Mouse (Mus musculus) forebrain, embryonic 12.5 days (tissue): ENCODE results near the gene Rb1. TPM values are rescaled to one million over a fixed set of nuclear protein-coding genes. Genes with fewer than 3 reads are reported as not detected.

Experiments used
- ATAC-seq: fragments of 200-750 bp; cut with Nextera tagmentation; 2 replicates; pipeline ENCODE4 v1.8.0; 2017; ENCODE audit warnings: moderate TSS enrichment; ENCODE audit not compliant: low FRiP score
- H3K27ac ChIP-seq: fragments of 300-500 bp; sonication (generic); 2 replicates; pipeline ENCODE4 v1.5.1; 2016; ENCODE audit warnings: mild to moderate bottlenecking
- H3K27me3 ChIP-seq: fragments of 300-500 bp; sonication (generic); 2 replicates; pipeline ENCODE4 v1.6.1; 2016; ENCODE audit warnings: mild to moderate bottlenecking
- H3K36me3 ChIP-seq: fragments of 300-500 bp; sonication (generic); replicated peaks from 2 replicates; pipeline ENCODE4 v1.6.1; 2016; ENCODE audit warnings: mild to moderate bottlenecking
- H3K4me1 ChIP-seq: fragments of 300-500 bp; sonication (generic); 2 replicates; pipeline ENCODE4 v1.6.1; 2016
- H3K4me2 ChIP-seq: fragments of 300-500 bp; sonication (generic); 2 replicates; pipeline ENCODE4 v1.6.1; 2016; ENCODE audit warnings: mild to moderate bottlenecking, moderate library complexity
- H3K4me3 ChIP-seq: fragments of 300-500 bp; sonication (generic); replicated peaks from 2 replicates; pipeline ENCODE4 v1.5.1; 2016; ENCODE audit warnings: mild to moderate bottlenecking
- H3K9ac ChIP-seq: fragments of 300-500 bp; sonication (generic); 2 replicates; pipeline ENCODE4 v1.6.1; 2016; ENCODE audit warnings: mild to moderate bottlenecking
- H3K9me3 ChIP-seq: fragments of 300-500 bp; sonication (generic); 2 replicates; pipeline ENCODE4 v1.6.1; 2016
- WGBS: fragments of 180-500 bp; shearing (Covaris S2); methylation state at CpG from one replicate; pipeline ENCODE4 v1.1.7; 2016; 5-methylcytosine and 5-hydroxymethylcytosine counted together
- polyA plus RNA-seq: library from polyadenylated mRNA; unstranded; fragments of >200 nt; fragmentation: Nextera tagmentation; extraction: Ambion mirVana; gene quantifications from 2 replicates; pipeline ENCODE4 v1.2.1, GENCODE M21; 2016

Rb1 gene
- polyA plus RNA-seq, 1 experiment from 2014 or later, result 30.4 TPM

GRCm38 (mm10) chr14:73252276-73252675 lies 73.3 kb downstream of the Rb1 start:
- Histone ChIP-seq H3K27ac (no peak overlapping the region), H3K36me3 (no peaks in the 10 kb centered on the region), H3K9me3 (no peaks in the 10 kb centered on the region), H3K4me1 (no peaks in the 10 kb centered on the region), H3K4me3 (no peak overlapping the region), H3K9ac (no peak overlapping the region), H3K4me2 (no peak overlapping the region), H3K27me3 (no peaks in the 10 kb centered on the region)
- no peak for ATAC-seq
- WGBS, result 55% methylated on average over 2 of the region's 2 CpGs

DNA sequence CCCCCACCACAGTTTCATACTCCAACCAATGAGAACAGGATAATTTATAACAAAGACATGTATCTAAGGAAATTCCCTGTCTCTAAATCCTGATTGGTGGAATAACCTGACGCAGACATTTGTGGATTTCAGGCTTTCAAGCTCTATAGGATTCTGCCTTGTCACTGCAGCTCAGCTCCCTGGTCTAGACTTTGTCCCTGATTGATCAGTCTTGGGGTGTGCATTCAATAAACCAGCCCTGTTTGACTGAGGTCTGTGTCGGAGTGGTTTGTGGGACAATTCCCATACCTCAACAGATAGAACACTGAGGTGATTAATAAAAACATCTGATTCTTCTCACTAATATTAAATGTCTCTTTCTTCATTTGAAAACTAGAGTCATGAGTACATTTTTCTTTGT lies 75.6 kb downstream of the Rb1 start:
- 97% methylated on average over 2 of the region's 2 CpGs for WGBS
- H3K27ac ChIP-seq, result no peak overlapping the region
- H3K9ac ChIP-seq, result no peak overlapping the region
- H3K36me3 ChIP-seq, result no peaks in the 10 kb centered on the region
- H3K9me3 ChIP-seq, result no peaks in the 10 kb centered on the region
- H3K4me2 ChIP-seq, result no peak overlapping the region
- H3K27me3 ChIP-seq, result no peaks in the 10 kb centered on the region
- H3K4me1 ChIP-seq, result no peaks in the 10 kb centered on the region
- ATAC-seq, result no peak
- no peak overlapping the region for H3K4me3 ChIP-seq

DNA sequence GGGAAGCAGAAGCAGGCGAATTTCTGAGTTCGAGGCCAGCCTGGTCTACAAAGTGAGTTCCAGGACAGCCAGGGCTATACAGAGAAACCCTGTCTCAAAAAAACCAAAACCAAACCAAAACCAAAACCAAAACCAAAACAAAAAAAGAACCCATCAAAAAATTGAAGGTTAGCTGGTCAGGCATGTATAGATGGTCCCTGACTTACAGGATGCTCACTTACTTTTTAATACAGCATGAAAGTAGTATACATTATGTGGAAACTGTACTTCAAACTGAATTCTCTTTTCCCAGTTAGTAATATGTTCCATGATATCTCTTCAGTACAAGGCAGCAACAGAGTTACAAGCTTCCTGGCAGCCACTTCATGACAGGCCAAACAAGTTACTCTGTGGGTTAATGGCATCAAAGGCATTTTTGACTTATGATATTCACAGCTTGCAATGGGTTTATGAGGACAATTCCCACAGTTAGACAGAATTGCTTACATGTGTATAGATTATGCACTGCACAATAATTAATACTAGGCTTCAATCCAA lies 81.5 kb downstream of the Rb1 start:
- no peak for ATAC-seq
- Histone ChIP-seq H3K27ac (no peak overlapping the region), H3K9ac (no peak overlapping the region), H3K27me3 (no peaks in the 10 kb centered on the region), H3K4me1 (no peaks in the 10 kb centered on the region), H3K4me3 (no peak overlapping the region), H3K36me3 (no peaks in the 10 kb centered on the region; the same call in 1 of the 2 replicates), H3K4me2 (no peak overlapping the region), H3K9me3 (no peaks in the 10 kb centered on the region)
- WGBS, result 90% methylated on average over 2 of the region's 2 CpGs

- WGBS, result 52% methylated on average over 3 of the region's 3 CpGs
- no peak for ATAC-seq
- no peaks in the 10 kb centered on the region for H3K9me3 ChIP-seq
These were observed 85.8 kb downstream of the Rb1 start for GRCm38 (mm10) chr14:73239857-73240256.

GRCm38 (mm10) chr14:73239291-73239690 lies 86.3 kb downstream of the Rb1 start:
- peak overlapping the region; percentile 51 for H3K4me3 ChIP-seq
- no peaks in the 10 kb centered on the region for H3K27me3 ChIP-seq
- no peaks in the 10 kb centered on the region for H3K9me3 ChIP-seq
- peak overlapping the region; percentile 68 for H3K9ac ChIP-seq
- peak overlapping the region; percentile 91 for H3K27ac ChIP-seq
- under 1% methylated on average over 6 of the region's 6 CpGs for WGBS
- H3K4me2 ChIP-seq, result peak overlapping the region; percentile 58
- peaks cover 9% of the 10 kb centered on the region for H3K4me1 ChIP-seq
- no peaks in the 10 kb centered on the region; the same call in 1 of the 2 replicates for H3K36me3 ChIP-seq
- peak; percentile 71 for ATAC-seq

More at GRCm38 (mm10) chr14:73239857-73240256, 85.8 kb downstream of the Rb1 start:
- H3K4me3 ChIP-seq, result peak overlapping the region; percentile 17; the same call in 1 of the 2 replicates
- no peaks in the 10 kb centered on the region for H3K27me3 ChIP-seq
- no peak overlapping the region for H3K27ac ChIP-seq
- H3K36me3 ChIP-seq, result no peaks in the 10 kb centered on the region; the same call in 1 of the 2 replicates
- H3K4me2 ChIP-seq, result peak overlapping the region; percentile 32
- H3K4me1 ChIP-seq, result peaks cover 4% of the 10 kb centered on the region; the same call in 1 of the 2 replicates
- H3K9ac ChIP-seq, result no peak overlapping the region

- WGBS, result under 1% methylated on average over 20 of the region's 20 CpGs
- peak overlapping the region; percentile 51 for H3K4me3 ChIP-seq
- peak overlapping the region; percentile 58 for H3K4me2 ChIP-seq
- H3K27ac ChIP-seq, result peak overlapping the region; percentile 91
- peak overlapping the region; percentile 68 for H3K9ac ChIP-seq
- H3K36me3 ChIP-seq, result no peaks in the 10 kb centered on the region; the same call in 1 of the 2 replicates
- H3K4me1 ChIP-seq, result peaks cover 11% of the 10 kb centered on the region
- no peaks in the 10 kb centered on the region for H3K9me3 ChIP-seq
- ATAC-seq, result peak; percentile 84
- no peaks in the 10 kb centered on the region for H3K27me3 ChIP-seq
These were observed 86.9 kb downstream of the Rb1 start for GRCm38 (mm10) chr14:73238498-73239250.

DNA sequence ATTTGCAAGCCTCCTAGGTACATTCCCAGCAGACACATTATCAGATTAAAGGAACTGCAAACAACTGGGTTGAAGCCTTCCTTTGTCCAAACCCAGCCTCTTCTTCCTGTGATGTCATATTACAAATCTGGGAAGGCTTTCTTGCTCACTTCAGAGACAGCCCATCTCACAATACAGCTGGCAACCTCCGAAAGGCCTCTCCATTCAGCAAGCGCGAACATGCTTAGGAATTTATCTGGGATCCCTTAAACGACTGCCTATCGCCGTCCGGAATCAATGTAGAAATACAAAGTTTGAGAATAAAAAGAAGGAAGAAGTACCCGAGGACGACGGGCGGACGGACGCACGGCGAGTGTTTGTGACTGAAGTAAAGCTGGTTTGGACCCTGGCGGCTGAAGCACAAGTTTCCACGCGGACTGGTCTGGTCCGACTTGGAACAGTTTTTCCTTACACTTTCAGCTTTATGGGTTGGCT lies 87.7 kb downstream of the Rb1 start, which contains the start of gene Lpar6:
TSS of gene Lpar6 (plus strand) at position 48 of the 474 bp plus-strand sequence.
- under 1% methylated on average over 19 of the region's 19 CpGs for WGBS
- peak within 1 kb of the TSS; percentile 91 for H3K27ac ChIP-seq
- peak within 1 kb of the TSS; percentile 68 for H3K9ac ChIP-seq
- H3K9me3 ChIP-seq, result no peaks in the 10 kb centered on the region
- H3K27me3 ChIP-seq, result no peaks in the 10 kb centered on the region
- peak within 1 kb of the TSS; percentile 58 for H3K4me2 ChIP-seq
- H3K4me1 ChIP-seq, result peaks cover 11% of the 10 kb centered on the region
- ATAC-seq, result peak; percentile 79
- H3K4me3 ChIP-seq, result peak within 1 kb of the TSS; percentile 51
- H3K36me3 ChIP-seq, result no peaks in the 10 kb centered on the region; the same call in 1 of the 2 replicates

- H3K27me3 ChIP-seq, result no peaks in the 10 kb centered on the region
- H3K27ac ChIP-seq, result peak overlapping the region; percentile 63
- H3K9ac ChIP-seq, result no peak overlapping the region
- ATAC-seq, result no peak
- WGBS, result 11% methylated on average over 2 of the region's 2 CpGs
- no peak overlapping the region for H3K4me3 ChIP-seq
- H3K36me3 ChIP-seq, result 0 out of 2 replicates have a peak, but pooled peaks cover 5% of the 10 kb centered on the region
- H3K4me2 ChIP-seq, result no peak overlapping the region
- H3K9me3 ChIP-seq, result 0 out of 2 replicates have a peak, but pooled peaks cover 3% of the 10 kb centered on the region
- H3K4me1 ChIP-seq, result peaks cover 18% of the 10 kb centered on the region
These were observed 91.1 kb downstream of the Rb1 start for GRCm38 (mm10) chr14:73234468-73235031.

GRCm38 (mm10) chr14:73231286-73231982 lies 94.2 kb downstream of the Rb1 start:
- Histone ChIP-seq H3K27ac (no peak overlapping the region), H3K9me3 (0 out of 2 replicates have a peak, but pooled peaks cover 3% of the 10 kb centered on the region), H3K27me3 (no peaks in the 10 kb centered on the region), H3K4me2 (no peak overlapping the region), H3K4me1 (peaks cover 18% of the 10 kb centered on the region), H3K36me3 (0 out of 2 replicates have a peak, but pooled peaks cover 5% of the 10 kb centered on the region), H3K4me3 (no peak overlapping the region), H3K9ac (no peak overlapping the region)
- no peak for ATAC-seq
- 20% methylated on average over 5 of the region's 5 CpGs for WGBS

- Histone ChIP-seq H3K27me3 (no peaks in the 10 kb centered on the region), H3K4me3 (no peak overlapping the region), H3K9ac (no peak overlapping the region), H3K27ac (no peak overlapping the region), H3K4me2 (no peak overlapping the region), H3K9me3 (0 out of 2 replicates have a peak, but pooled peaks cover 3% of the 10 kb centered on the region), H3K36me3 (0 out of 2 replicates have a peak, but pooled peaks cover 5% of the 10 kb centered on the region), H3K4me1 (peaks cover 7% of the 10 kb centered on the region; the same call in 1 of the 2 replicates)
- no peak for ATAC-seq
- 29% methylated on average over 1 of the region's 1 CpGs for WGBS
These were observed 98.8 kb downstream of the Rb1 start for GRCm38 (mm10) chr14:73226849-73227248.

- Histone ChIP-seq H3K9ac (no peak overlapping the region), H3K4me1 (peaks cover 3% of the 10 kb centered on the region; the same call in 1 of the 2 replicates), H3K9me3 (0 out of 2 replicates have a peak, but pooled peaks cover 3% of the 10 kb centered on the region), H3K27me3 (no peaks in the 10 kb centered on the region), H3K27ac (no peak overlapping the region), H3K4me2 (no peak overlapping the region), H3K4me3 (no peak overlapping the region), H3K36me3 (0 out of 2 replicates have a peak, but pooled peaks cover 5% of the 10 kb centered on the region)
- ATAC-seq, result no peak
- 79% methylated on average over 3 of the region's 3 CpGs for WGBS
These were observed 99.3 kb downstream of the Rb1 start for GRCm38 (mm10) chr14:73226346-73226745.
